Mouse (Mus musculus) spleen, postnatal 0 days (tissue): ENCODE results near the gene Fam71e1. TPM values are rescaled to one million over a fixed set of nuclear protein-coding genes. Genes with fewer than 3 reads are reported as not detected.

Source experiments
- polyA plus RNA-seq: library from polyadenylated mRNA; unstranded; fragments of >200 nt; fragmentation: Nextera tagmentation; extraction: Ambion mirVana; gene quantifications from 2 replicates; pipeline ENCODE4 v1.2.1, GENCODE M21; 2015

Fam71e1 gene
- polyA plus RNA-seq: 4.0 and 5.3 TPM in 2 replicates

DNA sequence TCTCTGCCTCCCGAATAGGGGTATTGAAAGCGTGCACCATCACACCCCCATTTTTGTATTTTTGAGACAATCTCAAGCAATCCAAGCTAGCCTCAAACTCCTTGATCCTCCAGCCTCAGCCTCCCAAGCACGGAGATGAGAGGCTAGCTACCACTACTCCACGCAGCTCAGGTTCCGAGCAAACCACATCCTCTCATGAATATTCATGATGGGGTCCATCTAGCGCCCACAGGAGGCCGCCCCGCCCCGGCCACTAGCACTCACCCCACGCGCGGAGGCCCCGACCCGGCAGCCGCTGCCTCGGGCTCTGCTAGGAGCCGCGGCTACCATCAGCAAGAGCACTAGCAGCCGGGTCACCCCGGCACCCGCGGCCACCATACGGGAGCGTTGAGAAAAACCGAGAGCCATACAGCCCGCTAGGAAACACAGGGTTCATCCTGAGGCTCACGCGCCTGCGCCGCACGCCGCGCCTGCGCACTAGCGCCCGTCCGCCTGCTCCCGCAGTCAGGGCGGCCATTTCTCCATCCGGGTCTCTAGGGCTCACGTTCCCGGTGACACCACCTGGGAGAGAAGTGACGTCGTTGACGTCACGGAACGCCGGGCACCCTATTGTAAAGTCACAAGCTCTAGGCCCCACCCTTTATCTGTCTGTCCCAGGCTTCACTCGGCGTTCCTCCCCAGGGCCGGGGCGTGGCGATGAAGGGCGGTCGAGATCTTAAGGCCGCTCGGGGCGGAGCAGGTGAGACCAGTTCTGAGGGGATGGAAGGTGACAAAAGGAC is at the start of gene Fam71e1, which contains the start of gene Emc10:
TSS of gene Fam71e1 (plus strand) at position 590 of the 779 bp plus-strand sequence.
TSS of gene Emc10 (minus strand) at position 538 of the 779 bp plus-strand sequence.

DNA sequence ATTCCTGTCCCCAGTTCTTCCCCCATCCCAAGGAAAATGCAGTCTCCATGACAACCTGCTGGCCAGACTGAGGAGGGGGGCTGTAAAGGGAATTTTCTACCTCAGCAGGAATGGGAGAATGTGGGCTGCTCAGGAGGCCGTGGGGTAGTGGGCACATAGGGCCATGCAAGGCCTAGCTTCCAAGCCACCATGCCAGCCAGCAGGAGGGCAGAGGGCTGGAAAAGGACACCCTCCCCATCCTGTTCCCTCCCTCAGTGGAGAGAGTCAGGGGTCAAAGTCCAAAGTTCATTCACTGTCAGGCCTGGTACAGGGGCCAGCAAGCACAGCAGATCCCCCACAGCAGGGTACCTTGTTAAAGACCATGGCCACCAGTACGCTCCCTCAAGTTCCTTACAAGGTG is 31.3 kb upstream of the Fam71e1 start, which contains the start of gene Aspdh:
TSS of gene Aspdh (plus strand) at position 281 of the 400 bp plus-strand sequence.

DNA sequence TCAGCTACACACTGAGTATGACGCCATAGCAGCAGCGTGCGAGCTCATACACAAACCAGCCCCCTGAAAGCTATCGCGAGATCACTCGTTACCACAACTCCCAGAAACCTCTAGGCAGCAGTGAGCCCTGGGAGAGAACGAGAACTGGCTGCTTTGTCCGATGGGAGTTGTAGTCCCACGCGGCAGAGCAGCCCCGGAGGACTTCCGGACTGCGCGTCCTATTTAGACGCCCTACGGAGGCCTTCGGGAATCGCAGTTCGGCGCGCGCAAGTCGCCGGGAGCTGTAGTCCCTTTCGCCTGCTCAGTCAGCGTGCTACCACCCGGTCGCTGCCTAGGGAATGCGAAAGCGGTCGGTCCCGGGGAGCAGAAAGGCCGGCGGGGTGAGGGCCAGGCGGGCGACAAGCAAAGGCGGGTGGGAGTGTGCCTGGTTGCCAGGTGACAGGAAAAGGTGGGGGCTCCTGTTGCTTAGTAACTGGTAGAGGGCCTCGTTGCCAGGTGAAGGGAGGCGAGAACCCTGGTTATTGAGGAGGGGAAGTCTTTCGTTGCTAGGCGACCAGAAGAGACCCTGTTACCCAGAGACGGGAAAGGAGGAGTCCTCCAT is 28.5 kb upstream of the Fam71e1 start, which contains the start of gene Josd2:
TSS of gene Josd2 (plus strand) at position 170 of the 601 bp plus-strand sequence.

DNA sequence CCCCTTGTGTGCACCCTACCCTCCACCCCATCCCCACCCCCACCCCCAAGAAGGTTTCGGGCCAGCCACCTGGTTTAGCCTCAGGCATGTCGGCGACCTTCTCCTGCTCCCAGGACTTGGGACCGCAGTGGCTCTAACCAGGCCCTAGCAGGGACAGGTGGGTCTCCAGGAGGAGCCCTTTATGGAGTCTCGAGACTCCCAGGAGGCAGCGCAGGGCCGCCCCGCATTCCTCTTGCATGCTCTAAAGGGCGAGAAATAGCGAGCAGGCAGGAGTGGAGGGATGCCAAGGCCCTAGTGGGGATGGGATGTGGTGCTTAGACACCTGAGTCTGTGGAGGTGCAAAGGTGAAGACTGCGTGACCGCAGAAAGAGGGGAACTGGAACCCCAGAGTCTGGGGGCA is 28.1 kb downstream of the Fam71e1 start, which contains the start of gene Mybpc2:
TSS of gene Mybpc2 (minus strand) at position 155 of the 400 bp plus-strand sequence.

DNA sequence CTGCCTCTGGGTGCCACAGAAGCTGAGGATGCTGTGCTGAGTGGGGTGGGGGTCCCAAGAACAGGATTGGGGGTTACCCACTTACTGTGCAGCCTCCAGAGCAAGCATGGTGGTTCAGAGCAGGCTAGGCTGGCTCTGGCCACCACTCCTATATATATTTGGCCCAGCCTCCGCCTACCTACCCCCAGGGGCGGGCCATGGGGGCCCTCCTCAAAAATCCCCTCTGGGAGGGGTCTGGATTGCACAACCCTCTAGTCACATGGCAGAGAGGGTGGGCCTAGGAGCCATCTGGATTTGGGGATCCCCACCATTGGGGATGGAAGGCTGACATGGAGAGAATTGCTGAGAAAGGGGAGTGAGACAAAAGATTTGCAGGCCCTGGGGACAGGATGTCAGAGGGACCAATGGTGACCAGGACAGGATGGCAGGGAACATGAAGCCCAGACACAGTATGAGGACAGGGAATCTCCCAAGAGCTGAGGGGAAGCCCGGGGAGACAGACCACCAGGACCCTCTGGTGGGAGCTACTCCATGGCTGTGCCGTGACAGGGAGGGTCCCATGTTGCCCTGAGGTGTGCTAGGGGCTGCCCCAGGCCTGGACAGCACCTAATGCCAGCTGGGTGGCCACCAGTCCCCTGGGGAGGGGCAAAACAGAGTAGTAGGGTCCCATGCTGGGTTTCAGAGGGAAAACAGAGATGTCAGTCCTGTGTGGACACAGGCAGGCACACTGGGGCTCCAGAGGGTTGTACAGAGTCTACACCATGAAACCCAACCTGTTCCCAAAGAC is 35.8 kb downstream of the Fam71e1 start, which contains the start of gene Spib:
TSS of gene Spib (minus strand) at position 126 of the 787 bp plus-strand sequence.

DNA sequence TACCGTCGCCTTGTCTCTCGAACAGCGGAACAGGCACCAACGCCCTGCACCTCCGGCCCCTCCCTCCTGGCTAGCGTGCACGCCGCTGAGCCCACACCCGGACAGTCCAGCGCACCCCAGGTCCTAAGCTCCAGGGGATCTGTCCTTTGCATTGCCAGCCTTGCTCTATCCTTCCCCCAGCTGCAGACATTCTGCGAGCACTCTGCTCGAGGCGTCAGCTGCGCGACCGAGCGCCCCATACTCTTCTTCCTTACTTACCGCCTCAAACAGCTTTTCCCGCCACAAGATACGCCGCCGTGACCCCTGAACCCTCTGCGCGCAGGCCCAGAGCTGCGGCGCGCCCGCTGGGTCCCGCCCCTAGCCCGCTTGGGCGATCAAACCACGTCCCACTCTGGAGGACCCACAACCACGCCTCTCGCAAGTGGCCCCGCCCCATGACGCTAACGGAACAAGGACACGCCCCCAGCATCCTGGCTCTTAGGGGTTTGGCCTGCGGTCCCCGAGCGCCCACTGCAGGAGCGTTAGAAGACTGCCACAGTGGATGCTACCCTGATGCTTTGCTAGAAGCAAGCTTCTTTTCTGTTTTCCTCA is 52.2 kb downstream of the Fam71e1 start, which contains the start of gene Pold1:
TSS of gene Pold1 (minus strand) at position 353 of the 591 bp plus-strand sequence.

Other genes starting within 250 kb of the Fam71e1 start
- gene 1700028J19Rik, start 249.9 kb upstream of the Fam71e1 start, polyA plus RNA-seq: 0.97 and 1.3 TPM in 2 replicates
- 47.8 and 54.6 TPM in 2 replicates for gene 2410002F23Rik, start 249.9 kb upstream of the Fam71e1 start, polyA plus RNA-seq
- not detected in 2 replicates for gene Acp4, start 239.2 kb upstream of the Fam71e1 start, polyA plus RNA-seq
- gene Gm15517, start 235.1 kb upstream of the Fam71e1 start, polyA plus RNA-seq: not detected in 2 replicates
- 2.0 and 3.4 TPM in 2 replicates for gene Clec11a, start 189.7 kb upstream of the Fam71e1 start, polyA plus RNA-seq
- 0.16 and 0.18 TPM in 2 replicates for gene Shank1, start 186.3 kb upstream of the Fam71e1 start, polyA plus RNA-seq
- 0.12 and 0.17 TPM in 2 replicates for gene Syt3, start 112.5 kb upstream of the Fam71e1 start, polyA plus RNA-seq
- gene 1700008O03Rik, start 110.8 kb upstream of the Fam71e1 start, polyA plus RNA-seq: 0.18 and 0.63 TPM in 2 replicates
- gene Lrrc4b, start 67.6 kb upstream of the Fam71e1 start, polyA plus RNA-seq: 0.06 and 0.17 TPM in 2 replicates
- gene Aspdh, start 31.2 kb upstream of the Fam71e1 start, polyA plus RNA-seq: not detected in 2 replicates
- 113 and 125 TPM in 2 replicates for gene Josd2, start 28.6 kb upstream of the Fam71e1 start, polyA plus RNA-seq
- gene Emc10, start 52 bp upstream of the Fam71e1 start, polyA plus RNA-seq: 49.2 and 53.7 TPM in 2 replicates
- gene Mybpc2, start 28.1 kb downstream of the Fam71e1 start, polyA plus RNA-seq: 0.23 and 0.52 TPM in 2 replicates
- 7.5 and 13.2 TPM in 2 replicates for gene Spib, start 35.5 kb downstream of the Fam71e1 start, polyA plus RNA-seq
- gene Pold1, start 52.3 kb downstream of the Fam71e1 start, polyA plus RNA-seq: 64.6 and 69.1 TPM in 2 replicates
- gene Nr1h2, start 57.4 kb downstream of the Fam71e1 start, polyA plus RNA-seq: 49.4 and 52.7 TPM in 2 replicates
- gene Napsa, start 75.8 kb downstream of the Fam71e1 start, polyA plus RNA-seq: 28.7 and 38.9 TPM in 2 replicates
- gene Kcnc3, start 94.1 kb downstream of the Fam71e1 start, polyA plus RNA-seq: 0.05 and 0.07 TPM in 2 replicates
- not detected in 2 replicates for gene Myh14, start 174.3 kb downstream of the Fam71e1 start, polyA plus RNA-seq
- gene Izumo2, start 212.2 kb downstream of the Fam71e1 start, polyA plus RNA-seq: not detected in 2 replicates